Mouse (Mus musculus) layer of hippocampus, adult 9-11 months (tissue): ENCODE measurements around the gene Hormad1.
"Not testable (repeated sequence)": the region's sequence is repeated elsewhere in the genome, so short reads cannot be mapped to it uniquely, and the experiment has no call there.

Experiments
- DNase-seq: peaks from one replicate; pipeline ENCODE4 v3.0.0; 2022

The Hormad1 gene

DNA sequence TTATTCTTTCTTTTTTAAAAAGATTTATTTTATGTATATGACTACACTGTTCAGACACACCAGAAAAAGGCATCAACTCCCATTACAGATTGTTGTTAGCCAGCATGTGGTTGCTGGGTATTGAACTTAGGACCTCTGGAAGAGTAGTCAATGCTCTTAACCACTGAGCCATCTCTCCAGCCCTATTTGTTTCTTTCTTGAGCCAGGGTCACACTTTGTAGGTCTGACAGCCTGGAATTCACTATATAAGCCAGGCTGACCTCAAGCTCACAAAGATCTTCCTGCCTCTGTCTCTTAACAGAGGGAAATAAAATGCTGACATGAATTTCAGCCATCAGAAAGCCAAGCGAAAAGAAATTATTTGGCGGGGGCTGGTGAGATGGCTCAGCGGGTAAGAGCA lies 10.1 kb downstream of the Hormad1 start:
- DNase-seq = no peak

DNA sequence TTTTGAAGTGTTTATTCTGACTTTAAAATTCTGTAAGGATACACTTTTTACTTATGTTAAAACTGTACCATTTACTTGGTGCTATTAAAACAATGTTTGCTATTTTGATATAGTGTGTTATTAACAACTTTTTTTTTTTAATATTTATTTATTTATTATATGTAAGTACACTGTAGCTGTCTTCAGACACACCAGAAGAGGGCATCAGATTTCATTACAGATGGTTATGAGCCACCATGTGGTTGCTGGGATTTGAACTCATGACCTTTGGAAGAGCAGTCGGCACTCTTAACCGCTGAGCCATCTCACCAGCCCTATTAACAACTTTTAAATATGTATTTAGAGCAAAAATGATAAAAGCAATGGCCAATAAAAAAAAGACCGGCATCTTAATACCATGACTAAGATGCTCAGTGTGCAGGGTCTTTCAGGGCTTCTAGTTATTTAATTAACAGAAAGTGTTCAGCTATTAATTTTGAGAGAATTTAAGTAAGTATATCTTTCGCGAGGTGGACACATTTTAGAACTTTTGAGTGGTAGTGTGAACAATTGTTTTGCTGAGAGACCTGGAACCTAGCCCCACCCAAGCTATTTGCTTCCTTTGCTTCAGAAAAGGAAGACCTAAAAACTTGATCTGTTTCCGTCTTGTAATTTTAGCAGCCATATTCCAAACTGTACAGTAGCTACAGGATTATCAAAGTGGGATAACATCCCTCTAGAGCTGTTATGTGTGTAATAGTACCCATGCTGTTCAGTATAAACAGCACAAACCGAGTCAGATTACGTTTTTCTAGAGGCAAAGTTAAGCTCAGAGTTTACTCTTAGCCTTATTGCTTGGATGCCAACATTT lies 28.5 kb downstream of the Hormad1 start:
- DNase-seq = no peak

DNA sequence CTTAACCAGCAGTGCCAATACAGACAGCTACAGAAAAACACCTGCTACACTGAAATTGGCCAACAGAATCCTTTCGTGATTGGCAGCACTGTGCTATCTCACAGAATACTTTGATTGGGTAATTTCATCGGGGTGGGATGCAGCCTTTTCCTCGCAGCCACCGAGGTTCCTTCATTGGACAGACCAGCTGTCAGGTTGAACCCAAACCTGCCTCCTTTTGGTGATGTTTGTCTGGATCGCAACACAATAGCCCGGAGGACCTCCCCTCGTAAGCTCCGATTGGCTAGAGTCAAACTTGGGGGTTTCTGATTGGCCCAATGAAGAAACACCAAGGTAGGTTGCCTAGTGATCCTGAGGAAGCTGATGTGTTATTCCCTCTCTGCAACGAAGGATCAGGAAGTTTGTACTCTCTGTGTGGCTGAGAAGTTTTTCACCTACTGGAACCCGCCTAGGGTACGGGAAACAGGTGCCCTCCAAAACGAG lies 29.2 kb downstream of the Hormad1 start, which contains the start of gene Golph3l:
Gene Golph3l, plus strand, starts transcription at position 331 of the 483 bp plus-strand sequence.
- peak; percentile 98 for DNase-seq

DNA sequence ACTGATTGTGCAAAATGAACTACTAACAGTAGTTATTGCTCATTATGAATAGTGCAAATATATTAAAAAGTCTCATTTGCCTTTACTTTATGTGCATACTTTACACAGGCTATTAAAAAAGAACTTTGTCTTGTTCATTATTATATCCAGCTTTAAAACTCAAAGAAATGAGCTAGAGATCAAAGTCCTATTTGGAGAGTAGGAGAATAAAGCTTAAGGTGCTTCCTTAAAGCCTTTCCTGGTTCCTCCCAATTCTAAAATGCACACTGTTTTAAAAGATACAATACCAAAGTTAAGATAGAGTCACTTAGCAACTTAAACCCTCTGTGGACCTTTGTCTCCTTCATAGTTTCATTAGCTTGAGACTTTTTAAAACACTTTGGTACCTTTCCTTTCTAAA lies 39.3 kb downstream of the Hormad1 start:
- DNase-seq = no peak

DNA sequence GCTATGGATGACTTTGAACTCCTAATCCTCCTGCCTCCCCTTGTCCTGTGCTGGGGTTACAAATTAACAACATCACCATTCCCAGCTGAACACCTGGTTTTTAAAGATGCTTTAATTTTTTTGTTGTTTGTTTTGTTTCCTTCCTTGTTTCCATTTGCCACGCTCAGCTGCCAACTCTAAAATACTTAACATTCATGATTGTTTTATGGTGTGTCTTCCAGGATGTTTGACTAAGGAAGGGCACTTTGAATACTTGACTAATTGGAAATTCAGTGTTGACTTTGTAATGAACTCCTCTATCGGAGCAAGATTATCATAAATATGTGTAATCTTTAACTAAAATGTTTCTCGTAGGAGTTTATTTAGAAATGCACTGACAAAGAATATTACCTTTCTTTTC lies 41.8 kb downstream of the Hormad1 start:
- DNase-seq = no peak

DNA sequence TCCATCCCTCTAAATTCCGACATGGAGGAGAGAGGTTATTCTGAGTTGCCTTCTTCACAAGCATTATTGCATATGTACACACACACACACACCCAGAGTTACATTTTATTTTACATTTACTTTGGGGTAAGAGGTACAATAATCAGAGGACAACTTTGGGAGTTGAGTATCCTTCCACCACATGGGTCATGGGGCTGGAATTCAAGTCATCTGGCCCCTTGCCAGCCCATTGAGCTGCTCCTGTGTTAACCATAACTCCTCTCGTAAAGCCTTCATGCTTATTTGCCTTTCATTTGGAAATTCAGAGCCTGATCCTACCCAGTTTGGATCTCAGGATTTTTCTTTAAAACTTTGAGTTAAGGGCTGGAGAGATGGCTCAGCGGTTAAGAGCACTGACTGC lies 46.6 kb downstream of the Hormad1 start:
- no peak for DNase-seq

DNA sequence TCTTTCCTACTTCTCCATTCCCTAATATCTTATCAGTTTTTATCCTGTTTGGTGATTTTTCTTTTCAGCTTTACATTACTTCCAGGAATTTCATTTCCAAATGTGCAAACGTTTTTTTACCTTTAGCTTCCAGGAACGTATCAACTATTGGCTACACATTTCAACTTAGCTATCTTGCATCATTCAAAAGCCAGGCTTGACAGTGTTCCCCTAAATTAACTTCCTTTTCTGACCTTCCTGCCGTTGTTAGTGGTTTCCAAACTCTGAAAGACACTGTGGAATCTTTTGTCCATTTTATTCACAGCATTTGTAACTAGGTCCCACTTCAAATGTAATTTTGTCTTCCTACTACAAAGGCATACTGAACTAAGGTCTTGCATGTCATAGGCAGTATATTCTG lies 49.7 kb downstream of the Hormad1 start:
- no peak for DNase-seq

DNA sequence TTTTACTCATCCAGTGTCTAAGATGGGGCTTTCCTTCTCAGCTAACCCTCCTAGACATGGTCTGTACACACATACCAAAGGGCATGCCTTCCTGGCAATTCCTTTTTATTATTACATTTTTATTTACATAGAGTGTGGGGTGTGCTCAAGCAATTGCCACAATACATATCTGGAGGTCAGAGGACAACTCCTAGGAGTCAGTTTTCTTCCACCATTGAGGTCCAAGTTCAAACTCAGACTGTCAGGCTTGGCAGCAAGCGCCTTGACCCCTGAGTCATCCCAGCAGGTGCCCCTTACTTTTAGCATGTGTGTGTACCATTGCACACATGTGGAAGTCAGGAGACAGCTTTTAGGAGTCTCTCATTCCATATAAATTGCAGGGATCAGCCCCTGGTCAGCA lies 54.5 kb downstream of the Hormad1 start:
- DNase-seq = no peak

DNA sequence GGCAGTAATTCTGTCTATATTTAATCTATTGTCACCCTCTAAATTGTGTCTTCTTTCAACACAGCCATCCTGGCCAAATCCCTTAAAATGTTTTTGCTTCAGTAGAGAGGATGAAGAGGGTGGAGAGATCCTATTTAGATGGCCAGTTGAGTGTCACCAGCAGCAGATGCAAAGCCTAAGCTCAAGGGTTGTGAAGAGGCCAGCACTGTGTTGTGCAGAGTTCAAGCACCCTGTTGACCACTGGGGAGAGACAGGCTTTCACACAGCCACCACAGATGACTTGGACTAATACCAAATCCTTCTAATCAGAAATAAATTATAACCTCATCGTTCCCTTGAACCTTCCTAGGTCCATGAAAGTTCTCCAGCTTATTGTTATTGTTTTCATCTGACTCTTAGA lies 59.0 kb downstream of the Hormad1 start:
- no peak for DNase-seq

DNA sequence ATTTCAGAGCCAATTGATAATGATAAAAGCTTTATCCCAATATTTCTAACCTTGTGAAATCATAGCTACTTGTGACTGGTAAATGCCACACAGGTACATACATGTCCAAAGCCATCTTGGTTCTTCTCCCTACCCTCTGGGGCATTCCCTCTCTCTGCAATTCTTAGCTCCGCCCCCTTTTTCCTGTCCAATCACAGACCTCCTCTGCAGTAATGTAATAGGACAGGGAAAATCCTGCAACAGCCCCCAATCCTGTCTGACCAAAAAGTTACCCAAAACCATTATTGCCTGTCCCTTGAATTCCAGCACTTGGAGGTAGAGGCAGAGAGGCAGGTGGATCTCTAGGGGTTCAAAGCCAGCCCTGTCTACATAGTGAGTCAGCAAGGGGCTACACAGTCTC lies 61.8 kb downstream of the Hormad1 start:
- DNase-seq = no peak

DNA sequence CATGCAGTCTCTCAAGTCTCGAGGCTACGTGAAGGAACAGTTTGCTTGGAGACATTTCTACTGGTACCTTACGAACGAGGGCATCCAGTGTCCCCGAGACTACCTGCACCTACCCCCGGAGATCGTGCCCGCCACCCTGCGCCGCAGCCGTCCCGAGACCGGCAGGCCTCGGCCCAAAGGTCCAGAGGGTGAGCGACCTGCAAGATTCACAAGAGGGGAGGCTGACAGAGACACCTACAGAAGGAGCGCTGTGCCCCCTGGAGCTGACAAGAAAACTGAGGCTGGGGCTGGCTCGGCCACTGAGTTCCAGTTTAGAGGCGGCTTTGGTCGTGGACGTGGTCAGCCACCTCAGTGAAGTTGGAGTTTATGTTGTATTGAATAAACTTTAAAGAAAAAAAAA lies 62.9 kb downstream of the Hormad1 start:
- DNase-seq = not testable (repeated sequence)

DNA sequence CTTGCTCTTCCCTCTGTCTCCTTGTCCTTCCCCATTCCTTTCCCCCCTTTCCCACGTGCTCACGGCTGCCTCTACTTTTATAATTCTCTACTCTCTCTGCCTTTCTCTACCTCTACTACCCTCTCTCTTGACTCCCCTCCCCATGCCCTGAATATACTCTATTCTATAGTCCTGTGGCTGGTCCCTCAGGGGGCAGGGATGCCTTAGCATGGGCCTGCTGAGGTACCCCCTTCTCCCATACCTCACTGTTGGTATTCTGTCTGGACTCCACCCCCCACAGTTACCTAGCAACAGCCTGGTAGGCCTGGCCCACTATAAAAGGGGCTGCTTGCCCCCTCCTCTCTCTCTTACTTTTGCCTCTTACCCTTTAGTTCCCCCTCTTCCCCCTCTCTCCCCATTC lies 64.1 kb downstream of the Hormad1 start:
- no peak for DNase-seq

DNA sequence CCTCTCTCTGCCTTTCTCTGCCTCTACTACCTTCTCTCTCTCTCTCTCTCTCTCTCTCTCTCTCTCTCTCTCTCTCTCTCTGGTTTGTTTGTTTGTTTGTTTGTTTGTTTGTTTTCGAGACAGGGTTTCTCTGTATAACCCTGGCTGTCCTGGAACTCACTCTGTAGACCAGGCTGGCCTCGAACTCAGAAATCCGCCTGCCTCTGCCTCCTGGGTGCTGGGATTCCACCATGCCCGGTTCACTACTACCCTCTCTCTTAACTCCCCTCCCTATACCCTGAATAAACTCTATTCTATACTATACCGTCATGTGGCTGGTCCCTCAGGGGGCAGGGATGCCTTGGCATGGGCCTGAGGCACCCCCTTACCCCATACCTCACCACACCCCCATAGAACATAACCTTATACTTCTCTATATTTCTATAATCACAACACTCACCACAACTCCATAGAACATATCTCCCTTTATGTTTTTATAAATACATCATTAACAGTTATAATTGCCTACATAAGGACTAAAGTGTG lies 64.6 kb downstream of the Hormad1 start:
- DNase-seq = not testable (repeated sequence)

DNA sequence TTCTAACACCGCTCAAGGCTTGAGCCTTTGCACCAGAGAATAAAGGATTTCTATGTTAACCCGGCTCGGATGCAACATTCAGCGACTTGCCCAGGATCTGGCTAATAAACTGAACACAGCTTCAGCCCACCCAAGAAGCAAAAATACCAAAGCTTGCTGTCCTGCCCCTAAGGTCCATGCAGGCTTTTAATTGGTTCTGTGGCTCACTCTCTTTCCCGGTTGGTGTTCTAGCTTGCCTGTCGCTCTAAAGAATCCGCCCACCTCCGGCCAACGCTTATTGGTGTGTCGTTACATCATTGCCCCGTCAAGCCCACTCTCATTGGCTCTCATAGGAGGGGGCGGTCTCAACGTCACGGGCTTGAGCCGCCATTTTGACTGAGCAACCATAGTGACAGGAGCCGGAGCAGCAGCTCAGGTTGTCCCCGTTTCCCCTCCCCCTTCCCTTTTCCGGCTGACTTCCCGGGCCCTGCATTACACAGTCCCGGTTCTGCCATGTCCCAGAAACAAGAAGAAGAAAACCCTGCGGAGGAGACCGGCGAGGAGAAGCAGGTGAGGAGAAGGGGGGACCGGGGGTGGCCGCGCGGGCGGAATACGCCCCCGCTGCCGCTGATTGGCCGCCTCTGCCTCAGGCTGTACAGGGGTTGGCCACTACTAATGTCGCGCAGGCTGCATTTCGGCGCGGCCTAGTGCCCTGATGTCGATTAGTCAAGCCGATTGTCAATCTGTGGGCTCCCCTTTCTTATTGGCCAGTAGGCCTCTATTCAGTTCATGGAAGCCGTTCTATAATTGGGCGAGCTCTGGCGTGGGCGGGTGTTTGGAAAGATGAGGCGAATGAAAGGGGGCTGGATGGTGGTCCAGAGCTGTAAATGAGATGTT lies 65.4 kb downstream of the Hormad1 start, which contains the start of gene Ensa:
Gene Ensa, plus strand, starts transcription at position 366 of the 876 bp plus-strand sequence.
- peak; percentile 100 for DNase-seq

DNA sequence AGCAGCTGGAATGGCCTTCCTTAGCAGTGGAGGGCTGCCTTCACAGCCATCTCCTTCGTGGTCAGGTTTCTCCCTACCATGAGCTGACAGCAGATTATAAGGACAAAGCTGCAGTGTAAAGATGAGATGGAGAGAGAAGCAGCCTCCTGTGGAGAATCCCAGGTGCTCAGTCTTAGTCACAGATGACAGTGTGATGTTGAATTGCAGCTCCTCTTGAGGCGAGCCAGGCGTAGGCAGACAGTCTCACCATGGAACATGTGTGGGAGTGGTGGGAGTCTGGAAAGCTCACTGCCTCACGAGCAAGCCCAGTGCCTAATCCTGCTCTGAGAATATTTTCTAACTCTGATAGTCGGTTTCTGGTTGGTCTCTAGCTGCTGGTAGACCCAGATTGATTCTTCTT lies 68.3 kb downstream of the Hormad1 start:
- DNase-seq = peak; percentile 90

DNA sequence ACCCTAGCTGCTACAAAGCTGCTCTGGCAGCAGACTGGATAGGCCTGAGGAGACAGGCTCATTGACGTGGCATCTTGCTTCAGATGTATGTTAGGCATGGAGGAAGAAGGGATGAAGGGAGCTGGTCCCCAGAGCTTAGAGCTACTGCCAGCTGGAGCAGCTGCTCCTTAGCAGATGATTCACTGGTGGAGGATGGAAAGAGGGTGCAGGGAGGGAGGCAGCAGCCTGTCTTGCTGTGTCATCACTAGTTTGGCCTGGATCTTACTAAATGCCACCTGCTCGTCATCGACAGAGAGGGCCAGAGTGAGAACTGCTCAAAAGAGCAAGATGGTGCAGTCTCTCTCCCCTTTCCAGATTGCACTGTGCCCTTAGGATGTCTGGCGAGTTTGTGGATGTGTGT lies 70.3 kb downstream of the Hormad1 start:
- peak; percentile 90 for DNase-seq

DNA sequence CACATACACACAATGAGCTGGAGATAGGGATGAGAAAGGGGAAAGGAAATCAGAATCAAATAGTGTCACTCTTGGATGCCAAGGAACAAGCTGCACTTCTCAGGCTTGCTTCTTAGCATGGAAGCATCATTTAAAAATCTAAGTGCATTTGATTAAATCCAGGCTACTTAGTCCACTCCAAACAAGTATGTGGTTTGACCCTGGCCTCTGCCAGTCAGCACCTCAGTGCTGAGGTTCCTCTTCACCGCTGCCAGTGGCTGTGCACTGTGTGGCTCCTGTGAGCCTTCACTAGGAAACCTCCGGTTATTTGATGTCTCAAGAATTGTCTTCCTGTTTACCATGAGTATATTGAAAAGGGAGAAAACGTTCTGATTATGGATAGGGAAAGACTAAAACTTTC lies 71.4 kb downstream of the Hormad1 start:
- DNase-seq = no peak

DNA sequence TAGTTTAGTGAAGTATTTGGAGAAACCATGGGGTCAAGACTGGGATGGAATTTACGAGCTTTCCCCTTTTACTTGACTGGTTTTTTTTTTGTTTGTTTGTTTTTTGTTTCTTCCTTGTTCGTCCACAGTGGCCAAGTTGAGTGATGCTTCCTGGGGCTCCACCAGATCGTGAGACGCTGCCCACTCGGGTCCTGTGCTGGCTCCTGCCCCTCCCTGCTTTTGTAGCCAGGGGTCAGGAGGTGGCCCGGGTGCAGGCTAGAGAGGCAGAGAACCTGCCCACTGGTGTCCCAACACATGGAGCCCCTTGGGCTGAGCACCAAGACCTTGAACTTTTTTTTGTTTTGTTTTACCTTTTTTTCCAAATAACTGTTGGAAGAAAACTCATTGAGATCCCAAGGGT lies 71.8 kb downstream of the Hormad1 start:
- DNase-seq = no peak

DNA sequence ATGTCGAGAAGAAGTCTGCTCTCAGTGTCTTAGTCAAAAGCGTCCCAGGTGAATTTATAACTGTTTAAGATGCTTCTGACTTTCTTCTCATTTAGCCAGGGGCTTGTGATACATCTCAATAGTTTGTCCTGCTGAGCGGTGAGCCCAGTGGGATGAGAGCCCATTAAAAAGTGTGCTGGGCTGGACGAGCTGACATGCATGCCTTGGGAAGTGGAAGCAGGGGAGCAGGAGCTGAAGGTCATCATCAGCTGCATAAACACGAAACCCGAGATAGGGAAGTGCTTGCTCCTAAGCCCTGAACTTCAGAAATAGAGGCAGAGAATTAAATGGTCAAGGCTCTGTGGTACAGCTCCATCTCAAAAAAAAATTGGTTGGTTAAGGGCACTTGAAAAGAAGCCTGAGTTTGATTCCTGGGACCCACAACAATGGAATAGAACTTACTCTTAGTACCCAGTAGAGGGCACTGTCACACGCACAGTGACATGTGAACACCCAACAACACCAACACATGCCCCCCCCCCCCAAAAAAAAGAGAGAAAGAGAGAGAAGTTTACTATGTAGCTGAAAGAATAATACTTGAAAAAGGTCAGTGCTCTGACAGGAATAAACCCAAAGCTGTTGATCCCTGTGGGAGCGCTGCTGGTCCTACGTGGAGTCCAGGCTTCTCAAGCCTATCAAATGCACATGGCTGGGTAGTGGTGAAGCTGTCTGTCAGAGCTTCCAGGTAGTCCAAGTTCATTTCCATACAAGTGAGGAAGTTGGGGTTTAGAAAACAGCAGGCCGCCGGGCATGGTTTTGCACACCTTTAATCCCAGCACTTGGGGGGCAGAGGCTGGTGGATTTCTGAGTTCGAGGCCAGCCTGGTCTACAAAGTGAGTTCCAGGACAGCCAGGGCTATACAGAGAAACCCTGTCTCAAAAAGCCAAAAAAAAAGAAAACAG lies 73.4 kb downstream of the Hormad1 start:
- no peak for DNase-seq

DNA sequence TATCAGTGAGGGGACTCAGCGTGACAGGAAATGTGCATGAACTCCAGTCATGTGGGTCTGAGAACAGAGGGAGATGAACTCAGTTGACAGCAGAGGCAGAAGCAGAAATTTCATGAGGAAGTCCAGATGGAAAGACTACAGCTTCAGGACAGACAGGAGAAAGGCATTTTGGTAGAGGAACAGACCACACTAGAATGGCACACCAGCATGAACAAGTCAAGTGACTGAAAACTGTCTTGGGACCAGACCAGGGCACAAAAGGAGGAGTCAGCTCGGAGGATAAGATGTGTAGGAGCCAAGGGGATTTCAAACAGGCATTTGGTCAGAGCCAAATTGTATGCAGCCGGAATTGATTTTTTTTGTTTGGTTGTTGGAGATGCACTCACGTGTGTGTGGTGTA lies 76.2 kb downstream of the Hormad1 start:
- no peak for DNase-seq

DNA sequence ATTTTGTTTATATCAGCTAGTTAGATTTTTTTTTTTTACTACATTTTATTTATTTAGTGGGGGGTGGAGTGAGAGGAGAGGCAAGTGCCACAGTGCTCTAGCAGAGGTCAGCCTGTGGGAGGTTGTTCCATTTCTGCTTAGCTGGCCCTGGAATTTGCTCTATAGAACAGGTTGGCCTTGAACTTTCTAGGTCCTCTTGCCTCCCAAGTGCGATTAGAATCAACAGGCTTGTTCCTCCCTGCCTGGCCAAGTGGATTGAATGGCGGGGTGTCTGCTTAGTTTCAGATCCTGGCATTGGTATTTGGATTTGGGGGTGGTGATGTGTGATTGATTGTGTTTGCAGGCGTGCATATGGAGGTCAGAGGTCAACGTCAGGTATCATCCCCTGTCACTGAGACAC lies 76.6 kb downstream of the Hormad1 start:
- no peak for DNase-seq
